Mouse (Mus musculus): ENCODE measurements around the gene Gdi2. TPM values are rescaled to one million over a fixed set of nuclear protein-coding genes. Genes with fewer than 3 reads are reported as not detected.
A peak's percentile ranks its signal among the peaks of the same experiment; 100 is the strongest.
"Not testable (repeated sequence)": the region's sequence is repeated elsewhere in the genome, so short reads cannot be mapped to it uniquely, and the experiment has no call there.

Gene Gdi2
- total RNA-seq (2021): 100 to 1,000 TPM; 356 to 430 TPM
- long read RNA-seq, experiment 1, full-length matches to known transcripts: 380 of 397 reads
- long read RNA-seq, experiment 1, partial matches to known transcripts: 9 of 397 reads
- long read RNA-seq, experiment 1, other reads (novel, unspliced or antisense): 8 of 397 reads
- long read RNA-seq, experiment 2, full-length matches to known transcripts: 80 of 85 reads
- long read RNA-seq, experiment 2, partial matches to known transcripts: 0 of 85 reads
- long read RNA-seq, experiment 2, other reads (novel, unspliced or antisense): 5 of 85 reads

DNA sequence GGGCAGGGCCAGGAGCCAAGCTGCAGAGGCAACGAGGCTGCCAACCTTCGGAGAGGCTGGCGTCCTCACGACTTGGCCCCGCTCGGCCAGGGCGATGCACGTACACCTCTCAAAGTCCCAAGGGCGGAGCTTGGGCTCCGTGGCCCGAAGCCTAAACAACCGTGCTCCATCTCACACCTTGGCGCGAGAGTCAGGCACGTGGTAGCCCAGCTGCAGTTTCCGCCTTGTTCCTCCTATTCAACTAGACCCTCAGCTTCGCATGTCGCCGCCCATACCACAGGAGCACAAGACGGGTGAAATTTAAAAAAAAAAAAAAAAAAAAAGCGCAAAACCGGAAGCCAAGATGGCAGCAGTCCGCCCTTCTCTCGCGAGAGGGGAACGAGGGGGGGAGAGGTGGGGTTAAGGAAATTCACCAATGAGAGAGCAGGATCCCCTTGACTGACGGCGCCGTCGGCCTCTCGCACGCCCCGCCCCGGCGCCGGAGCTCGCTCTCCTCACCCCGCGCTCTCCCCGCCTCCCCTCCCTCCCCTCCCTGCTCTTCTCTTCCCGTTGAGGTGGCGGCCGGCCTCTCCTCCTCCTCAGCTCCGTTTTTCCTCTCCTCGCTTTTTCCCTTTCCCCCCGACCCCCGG lies at the start of gene Gdi2:
Gene Gdi2, plus strand, starts transcription at position 470 of the 629 bp plus-strand sequence.
- peak; percentile 96 to 98 for DNase-seq

DNA sequence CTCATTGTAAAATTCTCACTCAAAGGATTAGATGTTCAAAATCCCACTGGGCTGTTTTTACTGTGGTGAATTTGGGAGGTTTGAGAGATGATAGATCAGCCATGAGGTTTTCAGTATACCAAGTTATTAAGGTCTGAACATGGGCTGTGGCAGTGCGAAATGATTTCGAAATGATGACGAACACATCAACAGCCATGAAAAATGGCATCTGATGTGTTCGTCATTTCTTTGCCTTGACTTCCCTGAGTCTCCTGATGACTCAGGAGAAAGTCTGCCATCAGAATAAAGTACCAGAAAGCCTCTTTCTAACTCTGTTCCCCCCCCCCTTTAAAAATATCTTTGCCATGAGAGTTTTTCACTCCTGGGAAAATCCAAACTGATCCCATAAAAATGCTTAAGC lies 42.3 kb upstream of the Gdi2 start:
- peak in 1 of 2 experiments; percentile 12 for DNase-seq

DNA sequence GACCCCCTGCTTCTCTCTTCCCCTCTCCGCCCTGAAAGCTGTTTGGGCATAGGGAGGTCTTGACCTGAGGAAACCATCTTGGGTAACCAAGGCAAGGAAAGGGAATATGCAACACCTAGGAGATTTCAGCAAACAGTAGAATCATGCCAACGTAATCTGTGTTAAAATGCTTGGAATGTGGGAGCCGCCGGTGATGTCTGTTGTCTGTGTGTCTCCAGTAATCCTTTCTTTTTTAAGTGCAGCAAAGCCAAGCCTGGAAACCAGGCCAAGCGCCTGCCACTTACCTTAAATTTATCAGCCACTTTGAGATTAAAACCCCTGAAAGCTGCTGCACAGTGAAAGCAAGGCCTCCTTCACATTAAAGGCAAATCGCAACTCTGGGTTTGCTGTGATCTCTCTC lies 36.8 kb upstream of the Gdi2 start:
- not testable (repeated sequence) for DNase-seq

DNA sequence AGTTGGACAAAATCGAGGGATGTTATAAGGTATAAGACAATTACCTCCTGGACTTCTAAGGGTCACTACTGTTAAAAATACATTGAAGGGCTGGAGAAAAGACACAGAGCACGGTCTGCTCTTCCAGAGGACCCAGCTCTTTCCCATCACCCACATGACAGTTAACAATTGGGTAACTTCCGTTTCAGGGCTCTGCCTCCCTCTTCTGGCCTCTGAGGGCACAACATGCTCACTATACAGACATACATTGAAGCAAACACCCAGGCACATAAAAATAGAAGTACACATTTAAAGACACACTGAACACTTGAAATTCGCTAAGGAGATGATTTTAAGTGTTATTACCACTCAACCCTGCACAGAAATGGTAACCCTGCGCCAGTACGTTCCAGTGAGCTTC lies 22.5 kb upstream of the Gdi2 start:
- not testable (repeated sequence) for DNase-seq

DNA sequence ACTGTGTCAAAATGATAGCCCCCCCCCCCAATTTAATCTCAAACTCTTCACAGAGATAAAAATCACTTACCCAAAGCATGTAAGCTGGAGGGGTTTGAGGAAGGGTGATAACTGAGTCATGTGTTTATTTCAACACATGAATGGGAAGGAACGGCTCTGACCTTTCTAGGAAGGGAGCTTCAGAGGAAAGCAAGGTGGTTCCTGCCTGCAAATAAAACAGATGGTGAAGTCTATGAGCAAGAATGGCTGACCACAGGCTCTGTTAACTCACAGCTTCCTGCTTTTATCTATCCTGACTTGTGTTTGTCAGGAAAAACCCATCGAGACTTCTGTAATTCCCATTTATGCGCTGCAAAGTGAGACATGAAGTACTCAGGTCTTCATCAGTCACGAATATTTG lies 18.5 kb upstream of the Gdi2 start:
- DNase-seq: not testable (repeated sequence)

DNA sequence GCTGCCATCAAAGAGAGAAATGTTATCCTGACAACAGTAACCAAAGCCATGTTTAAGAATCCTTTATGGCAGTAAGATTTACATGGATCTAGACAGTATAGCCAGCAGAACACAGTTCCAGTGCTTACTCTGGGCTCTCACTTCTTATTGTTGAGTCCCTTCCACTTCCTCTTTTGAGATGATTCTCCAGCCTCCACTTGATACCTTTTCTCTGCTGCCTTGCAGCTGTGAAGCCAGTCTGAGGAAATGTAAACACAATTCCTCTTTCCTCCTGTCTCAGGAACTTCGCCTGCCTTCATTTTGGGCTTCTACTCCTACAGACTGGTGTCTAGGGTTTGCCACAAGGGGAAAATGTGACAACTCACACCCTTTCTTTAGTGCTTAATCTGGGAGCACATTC lies 17.9 kb upstream of the Gdi2 start:
- DNase-seq: not testable (repeated sequence)

DNA sequence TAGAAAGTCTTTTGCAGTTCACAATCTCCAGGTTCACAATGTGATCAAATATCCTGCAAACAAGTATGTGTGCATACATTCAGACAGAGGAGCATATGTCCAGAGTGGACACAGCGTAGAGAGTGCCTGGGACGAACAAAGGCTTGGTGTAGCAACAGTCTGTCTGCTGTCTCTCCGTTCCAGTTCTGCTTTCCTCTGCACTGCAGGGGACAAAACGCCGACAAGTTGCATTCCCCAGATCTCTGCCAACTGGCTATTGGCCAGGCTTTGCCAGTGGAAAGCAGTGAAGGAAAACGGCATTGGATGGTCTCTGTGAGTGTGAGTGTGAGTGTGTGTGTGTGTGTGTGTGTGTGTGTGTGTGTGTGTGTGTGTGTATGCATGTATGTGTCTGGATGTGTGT lies 14.4 kb upstream of the Gdi2 start:
- peak; percentile 17 to 23 for DNase-seq

DNA sequence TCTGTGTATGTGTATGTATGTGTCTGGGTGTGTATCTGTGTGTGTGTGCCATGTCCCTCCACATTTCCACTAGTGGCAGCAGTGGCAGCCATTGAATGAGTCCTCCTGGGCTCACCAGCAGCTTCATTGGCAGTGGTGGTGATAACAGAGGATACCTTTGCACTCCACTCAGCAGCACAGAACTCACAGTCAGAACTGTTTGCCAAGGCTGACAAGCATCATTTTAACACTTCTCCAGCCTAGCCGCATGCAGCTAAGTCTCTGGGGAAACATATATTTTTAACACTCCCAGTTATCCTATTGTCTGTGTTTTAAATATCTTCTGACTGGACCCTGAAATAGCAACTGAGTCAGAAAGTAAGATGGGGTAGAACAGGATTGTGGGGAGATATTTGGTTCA lies 13.9 kb upstream of the Gdi2 start:
- DNase-seq: no peak

DNA sequence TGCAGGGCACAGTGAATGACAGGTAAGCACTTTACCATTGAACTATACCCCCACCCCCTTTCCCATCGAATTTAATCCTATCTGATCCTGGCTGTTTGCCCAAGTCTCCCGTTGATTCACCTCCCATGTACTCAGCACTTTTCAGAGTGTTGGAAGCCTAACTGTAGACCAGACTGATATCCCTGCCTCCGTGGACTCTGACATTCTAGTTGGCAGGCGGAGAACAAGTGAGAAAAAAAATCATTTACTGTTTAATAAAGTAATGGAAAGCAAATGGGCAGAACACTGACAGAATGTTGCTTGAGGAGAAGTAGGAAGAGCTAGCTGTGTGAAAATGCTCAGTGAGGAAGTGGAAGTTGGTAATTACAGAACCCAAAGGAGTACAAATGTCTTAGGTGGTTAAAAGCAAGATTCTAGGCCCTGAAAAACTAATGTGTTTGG lies 12.2 kb upstream of the Gdi2 start:
- DNase-seq: no peak

DNA sequence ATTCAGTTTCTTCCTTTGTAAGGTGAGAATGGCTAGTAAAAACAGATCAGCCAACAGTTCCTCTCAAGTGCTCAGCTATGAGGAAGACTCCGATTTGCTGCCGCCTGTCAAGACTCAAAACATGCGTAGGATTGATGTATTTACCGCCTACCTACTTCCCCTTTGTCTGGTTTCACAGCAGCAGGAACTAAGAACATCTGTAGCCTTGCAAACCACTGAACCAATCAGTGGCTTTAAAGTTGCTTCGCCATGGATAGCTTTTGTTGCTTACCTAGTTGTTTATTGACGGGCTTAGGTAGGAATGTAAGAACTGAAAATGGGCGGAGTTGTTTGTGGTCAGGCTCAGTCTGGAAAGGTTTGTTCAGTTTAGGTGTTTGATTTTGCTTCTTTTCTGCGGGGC lies 11.5 kb upstream of the Gdi2 start:
- no peak for DNase-seq

DNA sequence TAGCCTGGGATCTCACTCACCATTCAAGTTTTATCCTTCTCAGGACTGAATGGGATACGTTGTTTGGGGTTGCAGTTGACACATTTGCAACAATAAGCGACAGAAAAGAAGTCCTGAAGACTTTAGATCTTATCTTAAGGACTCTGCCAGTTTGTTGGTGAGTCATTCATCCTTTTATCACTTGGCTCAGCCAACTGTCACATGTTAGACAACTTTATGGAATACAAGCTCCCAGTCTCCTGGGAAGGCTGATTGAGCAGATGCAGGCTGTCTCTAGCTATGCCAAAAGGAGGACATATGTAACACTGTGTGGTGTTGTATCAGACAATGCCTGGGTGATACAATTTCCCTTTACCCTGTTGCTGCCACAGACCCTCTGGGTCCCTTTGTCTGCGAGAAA lies 7.4 kb upstream of the Gdi2 start:
- no peak for DNase-seq

DNA sequence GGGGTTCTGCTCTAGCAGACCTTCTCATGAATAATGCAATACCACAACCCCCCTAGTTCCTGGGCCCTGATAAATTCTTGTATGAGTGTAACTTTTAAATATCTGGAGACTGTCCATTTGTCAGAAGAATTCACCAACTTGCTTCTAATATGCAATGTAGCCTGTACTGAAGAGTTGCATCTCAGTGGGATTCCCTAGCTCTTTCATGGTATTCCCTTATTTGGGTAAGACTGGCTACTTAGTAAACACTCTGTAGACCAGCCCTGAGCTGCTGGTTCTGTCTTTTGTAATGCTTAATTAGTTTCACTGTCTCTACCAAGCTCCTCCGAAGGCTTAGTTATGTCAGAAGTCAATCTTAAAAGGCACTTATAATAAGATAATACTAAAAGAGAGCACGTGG lies 6.7 kb upstream of the Gdi2 start:
- not testable (repeated sequence) for DNase-seq

DNA sequence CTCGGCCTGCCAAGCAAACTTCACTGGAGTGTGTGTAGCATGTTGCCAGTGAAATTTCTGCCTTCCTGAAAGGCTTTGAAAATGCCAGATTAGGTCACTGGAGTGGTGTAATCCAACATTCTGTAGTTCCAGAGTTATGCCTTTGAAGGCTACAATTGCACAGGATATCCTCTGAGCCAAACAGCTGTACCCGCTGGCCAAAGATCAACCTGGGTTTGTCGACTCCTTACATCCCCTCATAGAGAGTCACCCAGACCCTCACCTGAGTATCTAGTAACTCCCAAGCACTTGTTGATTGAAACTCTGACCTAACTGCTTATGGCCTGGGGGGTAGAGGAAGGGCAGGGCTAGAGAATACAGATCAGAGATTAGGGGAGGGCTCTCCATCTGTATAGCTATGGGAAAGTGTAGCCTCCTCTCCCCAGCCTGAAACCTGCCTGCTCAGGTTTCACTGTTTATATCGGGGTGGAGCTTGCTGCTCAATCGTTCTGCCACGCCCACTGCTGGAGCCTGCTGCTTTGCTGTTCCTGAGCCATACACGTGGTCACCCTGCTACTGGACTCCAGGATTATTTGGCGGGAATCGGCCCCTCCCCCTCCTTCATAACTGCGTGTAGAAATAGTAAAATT lies 6.1 kb upstream of the Gdi2 start:
- no peak for DNase-seq

DNA sequence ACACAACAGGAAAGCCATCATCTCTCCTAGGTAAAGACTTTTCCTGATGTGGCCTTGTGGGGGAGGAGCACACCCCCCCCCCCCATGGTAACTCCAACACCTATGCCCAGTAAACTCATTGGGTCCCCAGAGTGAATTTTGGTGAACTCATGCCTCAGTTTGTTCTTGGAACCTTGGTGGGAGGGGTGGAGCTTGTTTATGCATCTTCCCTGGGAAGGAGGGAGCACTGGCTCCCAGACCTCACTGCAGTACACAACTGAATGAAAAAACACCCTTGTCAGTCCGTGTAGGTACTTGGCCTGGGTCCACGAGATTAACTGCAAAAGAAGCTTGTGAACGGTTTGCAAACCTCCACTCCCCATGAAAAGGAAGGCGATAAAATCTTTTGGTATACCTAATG lies 5.4 kb upstream of the Gdi2 start:
- no peak for DNase-seq

DNA sequence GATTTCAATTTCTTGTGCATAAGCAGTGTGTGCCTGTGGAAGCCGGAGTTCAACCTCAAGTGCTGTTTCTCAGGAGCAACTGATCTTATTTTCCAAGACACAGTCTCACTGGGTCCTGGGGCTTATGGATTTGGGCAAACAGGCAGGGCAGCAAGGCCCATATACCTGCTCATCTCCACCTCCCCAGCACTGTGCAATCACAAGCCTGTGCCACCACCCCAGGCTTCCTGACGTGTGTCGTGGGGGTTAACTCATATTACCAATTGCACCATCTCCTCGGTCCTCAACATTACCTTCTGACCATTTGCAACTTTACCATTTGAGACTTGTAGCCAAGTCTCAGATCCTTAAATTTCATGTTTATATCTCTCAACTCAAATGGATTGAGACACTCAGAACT lies 3.7 kb upstream of the Gdi2 start:
- no peak for DNase-seq

DNA sequence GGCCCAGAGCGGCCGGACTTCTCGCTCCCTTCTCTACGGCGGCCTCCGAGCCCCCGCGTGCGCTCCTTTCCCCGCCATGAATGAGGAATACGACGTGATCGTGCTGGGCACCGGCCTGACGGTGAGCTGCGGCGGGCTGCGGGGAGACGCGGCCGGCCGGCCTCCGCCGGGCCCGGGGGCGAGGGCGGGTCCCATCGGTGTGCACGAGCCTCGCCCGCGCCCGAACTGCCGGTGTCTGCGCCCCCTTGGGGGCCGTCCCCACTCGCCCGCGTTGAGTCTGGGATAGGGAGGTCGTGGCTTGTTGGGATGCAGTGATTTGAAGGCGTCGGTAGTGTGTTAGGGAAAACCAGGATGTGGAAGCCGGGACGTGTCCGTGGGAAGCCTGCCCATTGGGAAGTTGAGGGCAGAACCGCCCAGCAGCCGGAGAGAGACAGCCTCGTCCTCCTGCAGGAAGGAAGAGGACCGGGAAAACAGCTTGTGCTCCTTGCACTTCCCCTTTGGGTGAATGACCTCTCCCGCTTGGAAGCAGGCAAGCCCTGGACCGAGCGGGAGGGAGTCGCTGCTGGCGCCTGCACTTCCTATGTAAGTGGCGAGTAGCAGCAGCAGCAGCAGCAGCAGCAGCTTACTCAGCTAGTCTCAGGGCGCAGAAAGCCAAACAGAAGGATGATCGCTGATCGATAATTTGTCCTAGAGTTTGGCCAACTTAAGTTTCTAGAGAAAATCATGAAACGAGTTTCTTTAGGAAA lies 533 bp downstream of the Gdi2 start:
- peak; percentile 78 to 81 for DNase-seq

DNA sequence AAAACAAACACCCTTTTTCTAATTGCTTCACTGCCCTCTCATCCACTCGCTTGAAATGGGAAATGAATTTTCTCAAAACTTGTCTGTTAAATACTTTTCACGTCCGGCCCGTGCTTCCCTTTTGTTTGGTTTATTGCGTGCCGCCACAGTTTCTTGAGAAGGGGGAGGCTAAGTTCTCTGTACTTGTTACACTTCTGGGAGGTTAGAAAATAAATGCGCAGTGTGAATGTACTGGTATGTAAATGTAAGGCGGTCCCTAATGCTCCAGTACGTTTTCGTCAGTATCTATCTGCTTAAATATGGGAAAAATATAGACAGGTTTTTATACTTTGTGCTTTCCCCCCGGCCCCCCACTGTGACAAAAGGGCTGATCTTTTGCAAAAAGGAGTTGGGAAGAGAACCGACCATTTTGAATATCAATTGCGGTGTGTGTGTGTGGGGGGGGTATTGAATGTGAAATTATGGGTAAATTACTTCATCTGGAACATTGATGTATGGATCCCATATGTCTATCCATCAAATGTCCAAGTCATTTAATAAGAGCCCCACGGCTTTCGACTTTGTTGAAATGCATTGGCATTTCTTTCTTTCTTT lies 1.2 kb downstream of the Gdi2 start:
- DNase-seq: peak in 1 of 2 experiments; percentile 13

DNA sequence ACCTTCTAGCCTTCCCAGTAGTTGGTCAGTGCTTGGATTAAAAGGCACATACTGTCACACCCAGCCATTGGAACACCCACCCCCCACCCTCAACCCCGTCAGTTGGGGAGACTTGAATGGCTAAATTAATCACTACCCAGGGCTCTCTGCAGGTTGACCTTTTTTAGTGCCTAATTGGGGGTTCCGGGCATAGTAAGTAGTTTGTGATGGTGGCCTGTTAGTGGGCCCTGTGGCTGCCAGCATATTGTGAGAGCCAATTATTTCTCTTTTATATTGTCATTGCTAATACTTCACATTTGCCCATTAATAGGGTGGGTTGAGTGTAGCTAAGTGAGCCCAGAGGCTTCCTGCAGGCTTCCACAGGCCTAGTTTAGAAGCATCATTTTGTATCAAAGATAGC lies 2.3 kb downstream of the Gdi2 start:
- DNase-seq: no peak

DNA sequence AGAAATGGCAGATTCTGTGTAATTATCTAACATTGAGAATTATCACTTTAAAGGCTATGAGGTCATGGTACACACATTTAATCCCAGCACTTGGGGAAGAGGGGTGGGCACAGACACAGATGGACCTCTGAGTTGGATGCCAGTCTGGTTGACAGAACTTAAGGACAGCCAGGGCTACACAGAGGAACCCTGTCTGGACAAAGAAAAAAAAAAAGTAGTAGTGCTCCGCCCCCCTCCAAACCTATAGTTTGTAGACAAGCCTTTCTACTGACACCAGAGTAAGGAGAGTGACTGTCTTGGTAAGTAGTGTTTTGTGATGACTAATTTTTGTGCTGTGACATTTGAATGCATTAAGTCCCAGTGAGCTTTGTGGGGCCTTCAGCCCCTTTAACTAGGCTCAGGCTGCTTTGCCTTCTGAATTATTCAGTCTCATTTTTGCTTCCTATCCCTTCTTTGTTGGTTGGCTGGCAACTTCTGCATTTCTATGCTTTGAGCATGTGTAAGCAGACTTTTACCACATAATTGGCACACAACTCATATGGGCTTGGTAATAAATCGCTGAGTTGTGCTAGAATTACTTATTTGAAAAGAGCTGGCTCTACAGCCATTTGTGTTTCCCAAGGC lies 3.4 kb downstream of the Gdi2 start:
- DNase-seq: no peak

DNA sequence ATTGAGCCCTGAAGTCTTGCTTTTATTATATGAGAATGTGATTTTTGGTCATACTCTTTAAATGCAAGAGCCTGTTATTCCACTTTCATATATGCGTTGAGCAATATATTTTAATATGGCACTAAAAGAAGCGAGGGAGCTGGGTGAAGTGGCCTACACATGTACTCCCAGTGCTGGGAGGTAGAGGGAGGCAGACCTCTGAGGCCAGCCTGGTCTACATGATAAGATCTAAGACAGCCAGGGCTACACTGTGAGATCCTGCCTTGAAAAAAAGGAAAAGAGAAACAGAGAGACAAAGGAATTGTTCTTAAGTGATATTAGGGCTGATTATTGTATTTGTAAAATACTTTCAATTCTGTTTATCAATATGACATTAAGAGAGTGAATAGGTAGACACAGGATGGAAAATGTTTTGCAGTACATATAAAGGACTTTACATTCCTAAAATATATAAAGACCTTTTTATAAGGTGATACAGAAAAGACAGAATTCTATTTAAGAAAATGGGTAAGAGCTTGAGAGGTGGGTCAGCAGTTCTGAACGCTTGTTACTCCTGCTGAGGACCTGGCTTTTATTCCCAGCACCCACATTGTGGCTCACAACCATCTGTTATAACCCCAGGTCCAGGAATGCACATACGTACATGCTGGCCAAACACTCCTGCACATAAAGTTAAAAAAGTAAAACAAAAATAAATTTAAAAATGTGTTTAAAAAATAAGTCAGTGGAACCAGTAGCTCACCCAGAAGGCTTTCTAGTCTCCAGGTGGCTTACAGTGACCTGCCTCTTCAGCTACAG lies 6.4 kb downstream of the Gdi2 start:
- DNase-seq: no peak

DNA sequence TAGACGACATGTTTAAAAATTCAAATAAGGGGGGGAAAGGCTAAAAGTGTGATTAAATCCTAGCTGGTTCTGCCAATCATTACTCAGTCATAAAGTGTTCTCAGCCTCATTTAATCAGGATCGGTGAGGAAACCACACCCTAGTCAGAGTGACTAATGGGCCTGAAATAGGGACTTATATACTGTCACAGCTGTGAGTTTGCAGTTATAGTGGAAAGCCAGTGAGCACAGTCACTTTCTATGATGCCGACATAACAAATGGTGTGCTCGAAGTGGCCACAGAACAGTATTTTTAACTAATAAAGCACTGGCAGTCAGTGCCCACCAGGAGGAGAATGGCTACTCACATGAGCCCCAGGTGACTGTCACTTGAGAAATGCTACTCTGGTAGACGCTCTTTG lies 7.1 kb downstream of the Gdi2 start:
- no peak for DNase-seq

Data from adrenal gland, postnatal 36 days (tissue).